Mouse (Mus musculus) myocyte (in vitro differentiated cells): ENCODE data around the gene Cdc6.

ENCODE experiments used
- CEBPB ChIP-seq: IDR thresholded peaks from 2 replicates; pipeline ENCODE4 v1.6.1; 2011; ENCODE audit warnings: mild to moderate bottlenecking, moderate library complexity; ENCODE audit not compliant: poor library complexity, insufficient read depth, severe bottlenecking
- E2F4 ChIP-seq: IDR thresholded peaks from one replicate; pipeline ENCODE4 v1.6.1; 2011; ENCODE audit warnings: mild to moderate bottlenecking, control low read depth, moderate library complexity; ENCODE audit not compliant: insufficient read depth
- MYOG ChIP-seq, 3 experiments: IDR thresholded peaks; one replicate each; pipeline ENCODE4 v1.6.1; 2011; ENCODE audit warnings: control low read depth in 2 of 3, low read depth in 2 of 3, mild to moderate bottlenecking in 2 of 3; ENCODE audit not compliant: insufficient read length in 2 of 3, control insufficient read depth in 1 of 3, insufficient read depth in 1 of 3
- POLR2A ChIP-seq: IDR thresholded peaks from one replicate; pipeline ENCODE4 v1.6.1; 2011; ENCODE audit warnings: low read depth, mild to moderate bottlenecking, control low read depth, moderate library complexity; ENCODE audit not compliant: insufficient read length
- TCF12 ChIP-seq: IDR thresholded peaks from one replicate; pipeline ENCODE4 v1.6.1; 2011; ENCODE audit warnings: mild to moderate bottlenecking, control low read depth; ENCODE audit not compliant: poor library complexity, insufficient read depth, severe bottlenecking
- TCF3 ChIP-seq: IDR thresholded peaks from one replicate; pipeline ENCODE4 v1.6.1; 2011; ENCODE audit warnings: low read depth, control low read depth; ENCODE audit not compliant: insufficient read length

- TF ChIP-seq TCF12 (no peak), POLR2A (no peak), MYOG (IDR thresholded peaks at IDR 0.05; ENCODE audit: control insufficient read depth in 1 of 3, insufficient read depth in 1 of 3, insufficient read length in 2 of 3, low read depth in 2 of 3) (no peak), TCF3 (no peak), E2F4 (no peak), CEBPB (no peak)
These were observed 60.5 kb downstream of the Cdc6 start for GRCm38 (mm10) chr11:98968079-98968478.
